Mouse (Mus musculus) CH12.LX (cell line): ENCODE data around the gene Nagpa.

Source experiments
- CHD2 ChIP-seq: IDR thresholded peaks from 2 replicates; pipeline ENCODE4 v1.6.1; 2011; ENCODE audit warnings: low read length, improper control_type of control experiment
- CTCF ChIP-seq, 2 experiments: IDR thresholded peaks in 1 of 2; conservative IDR thresholded peaks in 1 of 2; 2 replicates each; pipeline ENCODE4 v1.5.1; 2011 to 2012; ENCODE audit warnings: low read depth in 2 of 2, low read length in 2 of 2, improper control_type of control experiment in 1 of 2, inconsistent platforms in 1 of 2, mild to moderate bottlenecking in 1 of 2, moderate library complexity in 1 of 2
- EP300 ChIP-seq: IDR thresholded peaks from 2 replicates; pipeline ENCODE4 v1.6.1; 2011; ENCODE audit warnings: low read length, improper control_type of control experiment
- GABPA ChIP-seq: IDR thresholded peaks from 2 replicates; pipeline ENCODE4 v1.6.1; 2012; ENCODE audit warnings: low read depth, low read length, improper control_type of control experiment, inconsistent platforms; ENCODE audit not compliant: insufficient replicate concordance
- JUND ChIP-seq: conservative IDR thresholded peaks from 2 replicates; pipeline ENCODE4 v1.6.1; 2011; ENCODE audit warnings: low read depth, low read length, improper control_type of control experiment
- KAT2A ChIP-seq: IDR thresholded peaks from 2 replicates; pipeline ENCODE4 v1.6.1; 2012; ENCODE audit warnings: low read length, improper control_type of control experiment, inconsistent platforms; ENCODE audit not compliant: insufficient replicate concordance
- MXI1 ChIP-seq: IDR thresholded peaks from 2 replicates; pipeline ENCODE4 v1.6.1; 2011; ENCODE audit warnings: mild to moderate bottlenecking, low read depth, low read length, improper control_type of control experiment
- MYC ChIP-seq: IDR thresholded peaks from 2 replicates; pipeline ENCODE4 v1.6.1; 2011; ENCODE audit warnings: low read depth, mild to moderate bottlenecking, improper control_type of control experiment, low read length
- POLR2A ChIP-seq: IDR thresholded peaks from 2 replicates; pipeline ENCODE4 v1.6.1; 2011; ENCODE audit warnings: low read depth, mild to moderate bottlenecking, improper control_type of control experiment, low read length
- RCOR1 ChIP-seq: conservative IDR thresholded peaks from 2 replicates; pipeline ENCODE4 v1.6.1; 2012; ENCODE audit warnings: low read depth, mild to moderate bottlenecking, inconsistent platforms, low read length, improper control_type of control experiment
- SMC3 ChIP-seq: IDR thresholded peaks from 2 replicates; pipeline ENCODE4 v1.6.1; 2011; ENCODE audit warnings: low read depth, low read length, improper control_type of control experiment
- TCF12 ChIP-seq: IDR thresholded peaks from 2 replicates; pipeline ENCODE4 v1.6.1; 2014; ENCODE audit warnings: low read depth, mild to moderate bottlenecking, inconsistent platforms, low read length, improper control_type of control experiment
- ZKSCAN1 ChIP-seq: IDR thresholded peaks from 2 replicates; pipeline ENCODE4 v1.6.1; 2012; ENCODE audit warnings: low read depth, inconsistent platforms, low read length, improper control_type of control experiment, borderline replicate concordance
- ZMIZ1 ChIP-seq: IDR thresholded peaks from 2 replicates; pipeline ENCODE4 v1.6.1; 2012; ENCODE audit warnings: low read depth, mild to moderate bottlenecking, inconsistent platforms, low read length, improper control_type of control experiment

- no peak for TF ChIP-seq SMC3
- no peak for TF ChIP-seq POLR2A
- TF ChIP-seq CTCF (conservative IDR thresholded peaks at IDR 0.05 in 1 of 2, IDR thresholded peaks at IDR 0.05 in 1 of 2; ENCODE audit: low read depth in 2 of 2, low read length in 2 of 2) = no peak
- no peak for TF ChIP-seq MXI1
- no peak for TF ChIP-seq JUND
- TF ChIP-seq KAT2A = no peak
- TF ChIP-seq CHD2 = no peak
- no peak for TF ChIP-seq GABPA
- no peak for TF ChIP-seq EP300
- TF ChIP-seq TCF12 = no peak
- no peak for TF ChIP-seq ZKSCAN1
- TF ChIP-seq RCOR1 = no peak
- TF ChIP-seq MYC = no peak
- TF ChIP-seq ZMIZ1 = no peak
Measured at GRCm38 (mm10) chr16:5150544-5150943, 53.3 kb downstream of the Nagpa start.
